Mouse (Mus musculus): ENCODE results near the gene Ank3.
A peak's percentile ranks its signal among the peaks of the same experiment; 100 is the strongest.

Ank3 gene

DNA sequence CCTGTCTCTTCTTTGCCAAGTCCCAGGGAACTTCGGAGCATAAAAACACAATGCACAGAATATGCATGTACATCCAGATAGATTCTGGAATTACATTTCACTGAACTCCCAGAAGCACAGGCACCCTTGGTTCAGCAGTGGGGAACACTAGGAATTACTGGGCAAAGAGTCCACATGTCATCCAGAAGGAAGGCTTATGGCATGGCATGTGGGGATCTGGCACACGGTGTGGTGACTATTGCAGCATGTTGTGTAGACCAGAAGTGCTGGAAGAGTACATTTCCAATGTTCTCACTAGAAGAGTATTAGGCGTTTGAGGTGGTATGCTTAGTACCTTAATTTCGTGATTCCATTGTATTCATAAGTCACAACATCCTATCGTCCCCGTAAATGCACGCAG, 422.7 kb downstream of the Ank3 start:
- no peak for DNase-seq (ENCODE audit: extremely low spot score, low spot score)

DNA sequence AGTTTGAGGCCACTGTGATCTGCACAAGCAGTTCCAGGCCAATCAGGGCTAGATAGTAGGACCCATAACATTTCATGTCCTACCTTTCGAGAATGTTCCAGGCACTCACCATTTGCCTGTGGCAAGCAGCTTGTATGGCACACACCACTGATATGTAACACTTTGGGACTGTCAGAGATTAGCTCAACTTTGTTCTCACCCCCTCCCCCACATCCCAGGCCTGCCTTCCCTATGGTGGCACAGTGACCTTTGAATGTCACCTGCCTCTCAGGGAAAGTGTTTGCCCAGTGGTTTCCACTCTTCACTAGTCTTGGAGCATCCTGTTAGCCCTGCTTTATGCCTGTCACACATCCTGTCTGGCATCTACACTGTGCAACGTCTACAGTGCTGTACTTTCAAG, 430.2 kb downstream of the Ank3 start:
- no peak for DNase-seq (ENCODE audit: extremely low spot score, low spot score)

DNA sequence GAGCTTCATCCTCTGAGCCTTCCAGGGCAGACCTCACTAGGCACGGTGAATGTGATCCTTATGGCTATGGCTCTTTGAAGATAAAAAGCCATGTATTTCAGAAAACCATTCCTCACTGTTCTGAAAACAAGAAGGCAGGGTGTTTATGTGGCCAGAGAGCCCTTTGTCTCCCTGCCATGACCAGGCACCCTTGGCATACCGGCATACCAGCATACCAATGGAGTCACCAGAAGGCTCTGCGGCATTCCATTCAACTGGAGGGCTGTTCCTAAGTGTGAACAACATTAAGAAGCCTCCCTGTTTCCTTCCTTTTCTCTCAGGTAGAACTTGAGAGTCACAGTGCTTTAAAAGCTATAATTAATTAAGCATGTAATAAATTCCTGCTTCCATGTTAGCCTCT, 430.7 kb downstream of the Ank3 start:
- DNase-seq (ENCODE audit: extremely low spot score, low spot score), result no peak

DNA sequence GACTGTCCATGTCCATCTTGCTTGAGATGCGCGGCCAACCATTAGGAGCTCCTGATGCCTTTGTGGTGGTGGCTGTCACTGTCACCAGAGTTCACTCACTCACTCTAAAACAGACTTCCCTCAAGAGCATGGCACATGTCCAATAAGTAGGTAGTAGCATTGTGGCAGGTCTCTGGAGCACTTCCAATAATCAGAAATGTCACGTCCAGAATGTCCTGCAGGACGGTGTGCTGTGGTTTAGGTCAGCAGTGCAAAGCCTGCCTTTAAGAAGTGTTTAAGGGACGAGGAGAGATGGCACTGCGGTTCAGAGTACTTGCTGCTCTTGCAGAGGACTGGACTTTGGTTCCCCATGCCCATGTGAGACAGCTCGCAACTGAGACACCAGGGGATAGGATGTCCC, 433.0 kb downstream of the Ank3 start:
- DNase-seq (ENCODE audit: extremely low spot score, low spot score), result no peak

DNA sequence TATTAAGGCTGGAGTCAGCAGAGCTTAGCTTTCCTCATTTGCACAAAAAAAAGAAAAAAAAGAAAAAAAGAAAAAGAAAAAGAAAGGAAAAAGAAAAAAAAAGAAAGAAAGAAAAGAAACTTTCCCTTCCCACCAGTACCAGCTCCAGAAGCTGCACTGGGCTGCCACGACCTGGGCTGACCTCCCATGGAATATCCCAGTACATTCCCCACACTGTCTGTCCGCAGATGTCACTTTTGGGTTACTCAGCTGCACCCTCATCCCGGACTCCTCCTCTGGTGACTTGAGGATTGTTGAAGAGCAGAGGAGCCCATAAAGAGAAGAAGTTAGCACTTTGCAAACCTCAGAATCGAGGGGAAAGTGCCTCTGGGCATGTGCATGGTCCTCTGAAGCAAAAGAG, 433.7 kb downstream of the Ank3 start:
- DNase-seq (ENCODE audit: extremely low spot score, low spot score), result no peak

DNA sequence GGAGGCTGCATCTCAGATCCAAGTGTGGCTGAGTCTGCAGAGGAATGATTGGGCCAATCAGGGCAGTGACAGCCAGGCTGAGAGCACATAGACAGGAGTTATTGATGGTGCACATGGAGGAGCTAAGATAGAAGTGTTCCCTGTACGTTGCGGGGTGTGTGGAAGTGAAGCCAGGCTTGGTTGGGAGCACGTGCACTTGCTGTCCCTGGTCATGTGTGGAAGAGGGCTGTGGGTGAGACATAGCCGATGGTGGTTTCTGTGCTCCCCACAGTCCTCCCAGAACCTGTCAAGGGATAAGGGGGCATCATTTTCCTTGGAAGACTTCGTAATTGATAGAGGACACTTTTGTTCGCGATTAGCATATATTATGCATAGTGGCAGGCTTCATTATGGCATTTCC, 434.2 kb downstream of the Ank3 start:
- no peak for DNase-seq (ENCODE audit: extremely low spot score, low spot score)

DNA sequence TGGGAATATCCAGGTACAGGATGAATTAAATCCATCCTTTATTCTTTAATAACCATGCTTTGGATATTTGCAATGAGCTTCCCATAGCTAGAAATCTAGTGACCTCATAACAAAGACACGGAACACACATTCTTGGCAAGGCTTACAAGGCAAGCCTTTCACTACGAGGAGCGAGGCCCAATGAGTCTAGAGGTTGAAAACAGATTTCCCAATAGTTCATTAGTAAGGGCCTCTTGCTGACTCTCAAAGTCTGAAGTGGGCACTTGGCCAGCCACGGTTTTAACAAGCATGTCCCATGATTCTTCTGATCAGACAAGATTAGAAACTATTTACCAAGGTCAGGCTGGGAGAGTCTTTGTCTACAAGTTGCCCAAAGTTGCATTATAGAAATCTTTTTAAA, 436.1 kb downstream of the Ank3 start:
- no peak for DNase-seq (ENCODE audit: extremely low spot score, low spot score)

DNA sequence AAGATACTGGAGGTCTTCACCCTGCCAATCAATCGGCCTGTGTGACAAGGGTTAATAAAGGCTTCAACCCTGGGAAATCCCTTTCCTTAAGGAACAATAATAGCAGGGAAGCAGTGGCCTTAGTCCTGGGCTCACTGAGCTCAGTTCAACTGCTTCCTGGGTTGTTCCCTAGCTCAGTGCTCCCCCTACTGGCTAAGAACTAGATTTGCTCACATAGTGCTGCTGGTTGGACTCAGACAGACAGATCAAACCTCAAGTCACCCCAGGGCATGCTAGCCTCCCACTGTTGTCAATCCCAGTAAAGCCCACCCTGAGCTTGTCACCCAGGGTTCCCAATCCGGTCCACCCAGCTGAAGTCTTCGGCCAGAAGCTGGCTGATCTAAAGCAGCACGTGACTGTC, 447.2 kb downstream of the Ank3 start:
- DNase-seq (ENCODE audit: extremely low spot score, low spot score), result peak; percentile 55

DNA sequence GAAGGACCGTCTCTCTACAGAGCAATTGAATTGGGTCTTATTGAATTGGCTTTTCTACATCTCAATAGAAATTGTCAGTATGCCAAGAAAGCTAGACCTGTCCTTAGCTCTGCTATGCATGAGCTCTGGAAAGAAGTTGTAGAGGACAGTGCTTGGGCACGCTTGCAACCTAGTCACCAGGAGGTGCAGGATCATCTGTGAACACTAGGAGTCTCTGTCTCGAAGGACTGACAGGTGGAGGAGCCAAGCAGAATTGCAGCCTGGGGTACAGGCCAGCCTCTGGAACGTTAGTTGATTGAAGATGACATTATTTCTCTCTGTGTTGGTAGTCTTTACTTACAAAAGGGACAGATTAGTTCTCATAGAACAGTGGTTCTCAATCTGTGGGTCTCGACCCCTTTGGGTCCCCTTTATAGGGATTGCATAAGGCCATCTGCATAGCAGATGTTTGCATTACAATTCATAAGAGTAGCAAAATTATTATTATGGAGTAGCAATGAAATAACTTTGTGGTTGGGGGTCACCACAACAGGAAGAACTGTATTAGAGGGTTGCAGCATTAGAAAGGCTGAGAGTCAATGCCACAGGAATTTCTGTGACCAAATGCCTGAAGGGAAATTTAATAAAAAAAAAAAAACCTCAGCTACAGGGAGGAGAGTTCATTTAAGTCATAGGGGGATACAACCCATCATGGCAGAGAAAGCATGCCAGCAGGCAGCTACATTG, 454.0 kb downstream of the Ank3 start:
- DNase-seq (ENCODE audit: extremely low spot score, low spot score), result no peak

DNA sequence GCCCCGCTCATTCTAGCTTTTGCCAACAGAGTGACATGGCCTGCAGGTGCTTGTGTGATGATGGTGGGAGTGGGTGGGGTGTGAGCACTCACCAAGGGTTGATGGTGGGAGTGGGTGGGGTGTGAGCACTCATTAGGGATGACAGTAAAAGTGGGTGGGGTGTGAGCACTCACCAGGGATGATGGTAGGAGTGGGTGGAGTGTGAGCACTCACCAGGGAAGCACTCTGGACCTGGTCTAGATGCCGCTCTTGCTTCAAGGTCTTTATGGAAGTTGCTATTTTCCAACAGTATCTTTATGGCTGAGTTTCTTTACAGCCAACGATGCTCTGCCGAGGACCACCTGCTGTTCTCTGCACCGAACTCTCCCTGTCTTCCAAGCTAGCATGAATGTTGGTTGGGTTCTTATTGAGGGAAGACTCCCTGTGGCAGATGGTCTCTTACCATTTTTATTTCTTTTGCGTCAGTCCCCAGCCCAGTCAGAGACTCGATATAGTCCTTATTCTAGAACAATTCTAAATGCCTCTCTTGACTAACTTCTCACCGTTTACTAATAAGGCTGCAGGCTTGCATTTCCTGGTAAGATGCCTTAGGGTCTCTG, 456.1 kb downstream of the Ank3 start:
- DNase-seq (ENCODE audit: extremely low spot score, low spot score), result no peak

DNA sequence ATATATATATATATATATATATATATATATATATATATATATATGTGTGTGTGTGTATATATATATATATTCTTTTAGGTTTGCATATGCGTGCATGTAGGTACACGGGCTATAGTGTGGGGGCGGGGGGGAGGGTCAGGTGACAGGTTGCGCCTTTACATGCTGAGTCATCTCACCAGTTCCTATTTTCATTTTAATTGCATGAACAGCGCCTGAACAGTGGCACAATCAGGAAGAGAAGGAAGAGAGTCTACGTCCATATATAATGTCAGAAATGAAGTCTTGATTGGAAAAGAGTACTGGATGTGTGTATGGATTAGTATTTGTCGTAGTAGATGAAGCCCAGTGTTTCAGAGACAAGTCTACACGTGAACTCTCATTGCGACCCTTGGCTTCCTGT, 459.4 kb downstream of the Ank3 start:
- no peak for DNase-seq (ENCODE audit: extremely low spot score, low spot score)

DNA sequence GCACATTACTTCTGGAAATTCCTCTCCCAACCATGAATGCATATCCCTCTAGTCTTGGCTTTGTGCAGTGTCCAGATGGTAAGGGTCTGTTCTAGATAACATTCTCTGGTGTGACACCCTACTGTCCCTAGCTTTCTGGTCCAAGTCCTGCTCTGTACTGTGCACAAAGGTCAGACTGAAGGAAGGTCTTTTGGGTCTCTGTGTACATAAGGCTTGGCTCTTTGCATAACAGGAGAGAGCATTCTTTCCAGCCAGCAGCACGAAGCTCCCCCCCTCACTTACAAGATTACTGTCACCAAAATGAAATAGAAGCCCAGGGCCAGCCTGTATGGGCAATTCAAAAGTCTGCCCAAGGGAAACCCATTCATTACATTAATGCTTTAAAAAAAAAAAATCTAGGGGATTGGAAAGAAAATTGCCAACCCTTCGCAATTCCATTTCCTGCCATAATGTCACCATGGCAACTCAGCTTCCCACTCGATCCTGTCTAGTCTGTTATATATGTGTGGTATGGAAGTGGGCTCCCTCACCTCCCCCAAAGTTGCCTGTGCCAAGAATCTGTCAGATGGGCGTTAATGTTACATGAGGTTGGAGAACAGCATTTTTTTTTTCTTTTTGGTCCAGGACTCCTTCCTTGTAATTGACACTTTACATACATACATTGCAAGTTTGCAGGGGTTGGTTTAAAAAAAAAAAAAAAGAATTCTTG, 460.5 kb downstream of the Ank3 start:
- no peak for DNase-seq (ENCODE audit: extremely low spot score, low spot score)

DNA sequence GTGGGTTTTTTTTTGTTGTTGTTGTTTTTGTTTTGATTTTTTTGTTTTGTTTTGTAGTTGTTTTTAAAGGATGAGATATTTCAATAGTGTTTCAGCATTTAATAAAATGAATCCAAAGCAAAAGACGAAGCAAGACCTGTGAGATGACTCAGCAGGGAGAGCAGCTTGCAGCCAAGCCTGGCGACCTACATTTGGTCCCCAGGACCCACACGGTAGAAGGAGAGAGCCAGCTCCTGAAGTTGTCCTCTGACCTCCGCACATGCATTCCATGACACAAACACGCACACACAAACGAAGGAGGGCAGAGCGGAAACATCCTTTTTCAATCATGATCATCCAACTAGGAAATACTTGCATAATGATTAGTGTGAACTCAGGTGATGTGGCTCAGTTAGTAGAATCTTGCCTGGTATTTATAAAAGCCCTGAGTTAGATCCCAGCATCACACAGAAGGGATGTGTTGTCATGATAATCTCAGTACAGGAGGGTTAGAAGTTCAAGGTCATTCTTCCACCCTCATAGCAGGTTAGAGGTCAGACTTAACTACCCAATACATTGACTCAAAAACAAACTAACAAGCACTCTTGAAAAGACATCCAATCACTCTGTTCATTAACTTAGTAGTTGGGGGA, 461.4 kb downstream of the Ank3 start:
- DNase-seq (ENCODE audit: extremely low spot score, low spot score), result no peak

DNA sequence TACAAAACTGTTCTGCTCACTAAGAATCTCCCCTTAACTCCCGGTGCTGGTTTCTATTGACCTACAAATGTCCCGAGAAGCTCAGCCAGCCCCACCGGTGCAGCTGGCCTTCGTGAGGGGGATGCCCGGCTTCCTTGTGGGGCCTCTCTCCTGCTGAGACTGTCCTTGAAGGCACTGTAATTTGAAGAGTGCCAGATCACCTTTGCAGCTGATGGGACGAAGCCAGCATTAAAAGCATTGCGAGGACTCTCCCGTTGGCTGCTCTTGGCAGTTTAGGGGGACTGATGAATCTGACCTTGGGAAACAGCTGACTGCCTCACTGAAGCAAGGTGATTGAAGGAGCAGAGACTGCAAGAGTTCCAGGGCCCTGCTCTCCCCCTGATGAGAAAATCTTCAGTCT, 464.3 kb downstream of the Ank3 start:
- DNase-seq (ENCODE audit: extremely low spot score, low spot score), result no peak

DNA sequence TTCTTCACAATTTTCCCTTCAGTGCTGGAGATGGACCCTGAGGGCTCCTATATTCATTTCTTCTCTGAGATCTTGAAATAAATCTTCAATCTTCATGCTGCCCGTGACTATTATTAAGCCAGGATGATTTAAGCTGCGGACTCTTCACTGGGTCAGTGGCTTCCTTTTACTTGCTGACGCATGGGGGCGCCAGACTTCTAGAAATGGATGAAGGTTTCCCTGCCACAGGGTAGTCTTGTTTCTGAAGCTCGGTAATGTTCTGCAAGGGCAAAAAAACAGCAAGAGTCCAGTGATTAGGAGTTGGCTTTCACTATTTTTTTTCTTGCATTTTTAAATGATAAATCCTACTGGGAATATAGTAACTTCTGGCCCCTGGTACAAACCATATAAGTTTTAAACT, 471.8 kb downstream of the Ank3 start:
- DNase-seq (ENCODE audit: extremely low spot score, low spot score), result peak; percentile 68

DNA sequence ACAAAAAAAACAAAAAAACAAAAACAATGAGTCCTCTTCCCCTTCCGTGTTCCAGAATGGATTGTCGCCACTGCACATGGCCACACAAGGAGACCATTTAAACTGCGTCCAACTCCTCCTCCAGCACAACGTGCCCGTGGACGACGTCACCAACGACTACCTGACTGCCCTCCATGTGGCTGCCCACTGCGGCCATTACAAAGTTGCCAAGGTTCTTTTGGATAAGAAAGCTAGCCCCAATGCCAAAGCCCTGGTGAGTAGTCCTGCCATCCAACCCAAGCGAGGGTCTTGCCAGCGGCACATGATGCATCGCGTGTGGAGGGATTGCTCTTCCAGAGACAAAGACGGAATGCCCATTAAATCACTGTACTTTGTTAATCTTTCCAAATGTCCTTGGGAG, 472.4 kb downstream of the Ank3 start:
- DNase-seq (ENCODE audit: extremely low spot score, low spot score), result no peak

DNA sequence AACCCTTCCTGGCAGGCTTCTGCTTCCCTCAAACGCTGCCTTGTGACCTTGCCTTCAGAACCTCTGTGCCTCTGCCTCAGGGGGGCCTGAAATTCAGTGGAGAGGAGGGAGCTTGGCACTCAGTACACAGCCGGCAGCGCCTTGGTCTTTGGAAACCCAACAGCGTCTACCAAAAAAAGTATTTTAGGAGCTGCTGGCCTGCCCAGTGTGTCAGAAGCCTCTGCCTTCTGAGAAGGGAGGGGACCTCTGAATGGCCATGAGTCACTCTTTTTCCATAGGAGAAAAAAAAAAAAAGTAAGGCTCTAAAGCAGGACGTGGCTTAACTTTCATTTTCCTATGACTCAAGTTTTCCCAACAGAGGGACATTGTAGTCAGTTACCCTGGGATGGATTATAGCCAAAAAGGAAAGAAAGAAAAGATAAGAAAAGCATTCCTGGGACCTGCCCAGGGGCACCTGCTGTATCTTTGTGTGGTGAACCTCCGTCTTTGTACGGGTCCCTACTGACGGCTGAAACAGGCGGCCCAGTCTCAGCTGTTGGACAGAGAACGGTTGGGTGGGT, 473.7 kb downstream of the Ank3 start:
- no peak for DNase-seq (ENCODE audit: extremely low spot score, low spot score)

DNA sequence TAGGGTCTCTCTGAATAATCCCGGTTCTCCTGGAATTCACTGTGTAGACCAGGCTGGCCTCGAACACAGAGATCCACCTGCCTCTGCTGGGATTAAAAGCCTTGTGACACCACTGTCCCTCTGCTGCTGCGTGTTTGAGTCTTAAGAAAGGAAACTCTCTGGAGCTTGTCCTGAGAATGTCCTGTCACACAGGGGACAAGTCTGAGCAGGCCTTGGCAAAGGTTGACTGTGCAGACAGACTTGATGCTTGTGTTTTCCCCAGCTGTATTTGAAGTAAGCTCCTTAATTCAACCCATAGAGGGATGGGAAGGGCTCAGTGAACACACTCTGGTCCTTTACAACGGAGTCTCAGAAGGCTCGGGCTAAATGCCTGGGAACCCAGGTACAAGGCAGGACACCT, 474.3 kb downstream of the Ank3 start:
- no peak for DNase-seq (ENCODE audit: extremely low spot score, low spot score)

DNA sequence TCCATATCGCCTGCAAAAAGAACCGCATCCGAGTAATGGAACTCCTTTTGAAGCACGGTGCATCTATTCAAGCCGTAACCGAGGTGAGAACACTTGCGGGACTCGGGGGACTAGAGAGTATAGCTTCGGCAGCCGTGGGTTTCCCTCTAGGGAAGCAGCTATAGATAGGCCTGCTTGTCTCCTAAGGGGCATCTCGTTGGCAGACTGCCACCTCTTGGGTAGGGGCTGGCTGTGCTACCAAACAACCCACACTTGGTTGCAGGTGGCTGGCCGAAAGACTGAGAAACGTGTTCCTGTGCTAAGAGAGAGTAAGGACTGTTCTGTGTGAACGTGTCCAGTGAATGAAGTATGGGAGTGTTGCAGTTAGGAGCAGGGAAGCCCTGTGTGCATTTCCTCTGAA, 476.2 kb downstream of the Ank3 start:
- no peak for DNase-seq (ENCODE audit: extremely low spot score, low spot score)

DNA sequence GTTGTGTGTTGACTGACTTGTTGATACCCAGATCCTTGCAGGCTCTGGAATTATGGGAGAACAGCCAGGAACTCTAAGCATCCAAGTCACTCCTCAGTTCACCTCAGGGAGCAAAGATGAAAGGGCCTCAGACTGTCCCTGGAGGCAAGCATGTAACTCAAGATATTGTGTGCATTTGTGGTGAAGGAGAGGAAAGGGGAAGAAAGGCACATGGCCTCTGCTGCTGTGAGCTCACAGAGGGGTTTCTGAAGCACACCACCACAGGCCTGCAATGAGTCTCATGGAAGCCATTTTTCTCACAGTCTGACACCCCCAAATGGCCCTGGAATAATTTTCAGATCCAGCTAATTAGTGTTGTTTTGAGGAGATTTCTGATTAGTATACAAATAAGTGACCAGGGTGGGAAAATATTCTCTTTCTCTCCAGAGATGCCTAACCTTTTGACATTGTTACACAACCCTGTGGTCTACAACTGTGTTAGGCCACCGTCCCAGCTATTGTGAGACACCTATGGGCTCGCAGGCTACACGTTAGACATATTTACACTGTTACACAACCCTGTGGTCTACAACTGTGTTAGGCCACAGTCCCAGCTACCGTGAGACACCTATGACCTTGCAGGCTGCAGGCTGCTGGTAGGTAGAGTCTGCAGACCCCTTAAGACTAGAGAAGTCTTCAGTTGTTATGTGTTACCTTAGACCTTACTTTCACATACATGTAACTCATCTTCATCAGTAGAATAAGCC, 485.5 kb downstream of the Ank3 start:
- DNase-seq (ENCODE audit: extremely low spot score, low spot score), result no peak

DNA sequence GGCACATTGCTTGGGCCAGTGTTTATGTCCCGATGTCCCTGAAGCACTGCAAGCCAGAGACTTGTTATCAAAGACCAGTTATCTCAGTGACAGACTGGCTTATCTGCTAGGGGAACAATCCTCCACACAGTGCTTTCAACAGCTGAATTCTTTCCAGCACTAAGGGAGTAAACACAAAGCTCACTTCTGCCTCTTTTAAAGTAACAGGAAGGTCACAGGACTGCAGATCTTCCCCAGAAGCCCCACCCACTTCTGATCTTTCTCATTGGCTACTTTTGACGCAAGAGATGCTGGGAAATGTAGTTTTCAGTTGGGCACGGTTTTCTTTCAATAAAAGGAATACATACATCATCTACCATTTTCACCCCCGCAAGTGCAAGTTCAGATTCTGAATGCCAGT, 489.8 kb downstream of the Ank3 start:
- DNase-seq (ENCODE audit: extremely low spot score, low spot score), result no peak

Measured in neural tube, embryonic 10.5 days (tissue).